Mouse (Mus musculus) frontal cortex, postnatal 10 days (tissue): ENCODE data around the gene AC109138.7.

Experiments
- DNase-seq, 2 experiments: peaks; one replicate each; pipeline ENCODE4 v3.0.0; 2022; ENCODE audit warnings: low spot score in 2 of 2, mixed read lengths in 1 of 2

Gene AC109138.7

DNA sequence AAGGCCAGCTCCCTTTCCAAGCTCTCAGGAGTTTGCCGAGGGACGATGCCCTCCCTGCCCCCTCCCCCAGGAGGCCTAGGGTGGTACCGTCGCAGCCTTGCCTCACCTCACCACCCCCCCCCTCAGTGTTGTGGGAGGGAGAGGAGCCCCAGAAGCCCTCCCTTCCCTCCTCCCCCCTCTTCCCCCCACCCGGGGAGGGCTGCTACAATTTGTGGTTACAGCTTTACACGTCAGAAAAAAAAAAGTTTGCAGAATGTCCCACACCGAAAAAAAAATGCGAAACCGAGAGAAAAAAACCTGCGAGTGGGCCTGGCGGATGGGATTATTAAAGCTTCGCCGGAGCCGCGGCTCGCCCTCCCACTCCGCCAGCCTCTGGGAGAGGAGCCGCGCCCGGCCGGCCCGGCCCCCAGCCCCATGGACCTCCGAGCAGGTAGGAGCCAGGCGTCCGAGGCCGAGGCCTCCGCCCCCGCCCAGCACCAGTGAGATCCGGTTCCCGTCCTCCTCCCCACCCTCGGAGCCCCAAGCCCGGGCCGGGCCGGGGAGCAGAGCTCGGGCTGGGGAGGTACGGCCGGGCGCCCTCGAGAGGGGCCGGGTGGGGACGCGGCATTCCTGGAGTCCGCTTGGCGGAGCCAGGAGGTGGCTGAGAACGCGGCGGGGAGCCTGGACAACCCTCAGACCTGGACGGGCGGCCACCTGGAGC lies at the start of gene AC109138.7, which contains the start of gene Clcf1:
Gene AC109138.7 (plus strand): TSS at position 287 of the 700 bp plus-strand sequence.
Gene Clcf1 (plus strand): TSS at position 168 of the 700 bp plus-strand sequence.
- DNase-seq: no peak

DNA sequence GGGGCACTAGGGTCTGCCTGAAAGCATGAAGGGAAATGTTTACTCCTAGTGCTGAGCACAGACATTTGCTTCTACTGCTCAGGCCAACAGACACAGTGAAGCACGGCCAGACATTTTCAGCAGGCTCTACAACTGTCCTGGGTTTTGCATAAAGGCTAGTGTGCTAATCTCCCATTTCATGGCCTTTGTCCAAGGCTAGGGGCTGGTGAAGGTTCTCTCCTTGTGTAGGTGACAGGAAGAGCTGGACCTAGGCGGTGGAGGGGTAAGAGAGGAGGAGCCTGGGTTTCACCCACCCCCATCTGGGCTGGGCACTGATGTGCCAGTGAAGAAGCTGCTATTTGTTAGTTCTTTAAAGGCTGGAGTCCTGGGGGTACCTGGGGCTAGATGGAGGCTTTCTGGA lies 49.4 kb upstream of the AC109138.7 start:
- DNase-seq: no peak

DNA sequence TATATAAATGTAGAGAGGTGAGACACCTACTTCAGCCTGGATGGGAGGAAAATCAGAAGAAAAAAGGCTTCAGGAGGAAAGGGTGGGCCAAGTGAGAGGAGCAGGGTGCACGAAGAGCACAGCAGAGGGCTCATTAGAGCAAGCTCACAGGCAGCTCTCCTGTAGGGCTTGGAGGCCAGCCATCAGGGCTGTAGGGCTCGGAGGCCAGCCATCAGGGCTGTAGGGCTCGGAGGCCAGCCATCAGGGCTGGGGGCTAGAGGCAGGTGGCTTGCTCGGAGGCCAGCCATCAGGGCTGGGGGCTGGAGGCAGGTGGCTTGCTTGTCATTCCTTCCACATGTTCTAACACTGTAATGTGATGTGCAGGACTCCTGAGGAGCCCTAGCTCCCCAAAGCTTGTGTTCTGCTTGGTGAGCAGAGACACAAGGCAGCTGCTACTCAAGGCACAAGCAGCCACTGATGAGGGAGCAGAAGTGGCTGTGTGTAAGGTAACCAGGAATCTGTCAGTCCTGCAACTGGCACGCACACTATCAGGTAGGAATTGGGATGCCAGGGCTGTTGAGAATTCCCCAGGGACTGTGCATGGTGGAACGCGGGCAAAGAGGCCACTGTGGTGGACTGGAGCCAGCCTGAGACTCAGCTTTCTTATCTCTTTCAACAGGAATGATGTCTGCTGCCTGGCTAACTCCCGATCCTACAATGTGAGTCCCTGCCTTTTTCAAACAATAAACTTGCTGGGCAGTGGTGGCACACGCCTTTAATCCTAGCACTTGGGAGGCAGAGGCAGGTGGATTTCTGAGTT lies 47.3 kb upstream of the AC109138.7 start:
- DNase-seq: no peak

DNA sequence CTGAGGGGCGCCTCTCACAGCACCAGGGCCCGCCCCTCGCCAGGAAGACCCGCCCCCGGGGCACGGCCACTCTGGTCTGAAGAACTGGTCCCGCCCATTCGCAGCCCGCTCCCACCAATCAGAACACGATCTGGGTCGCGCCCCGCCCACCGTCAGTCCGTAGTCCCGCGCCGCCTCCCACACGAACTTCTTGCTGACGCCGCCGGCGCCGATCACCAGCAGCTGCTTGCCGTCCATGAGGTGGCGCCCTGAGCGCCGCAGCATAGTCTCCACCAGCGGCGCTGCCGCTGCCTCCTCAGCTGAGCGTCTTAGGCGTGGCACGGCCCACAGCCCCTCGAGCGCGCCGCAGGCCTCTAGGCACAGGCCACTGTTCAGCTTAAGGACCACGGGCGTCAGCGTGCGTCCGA lies 44.8 kb upstream of the AC109138.7 start:
- peak; percentile 99 to 100 for DNase-seq

DNA sequence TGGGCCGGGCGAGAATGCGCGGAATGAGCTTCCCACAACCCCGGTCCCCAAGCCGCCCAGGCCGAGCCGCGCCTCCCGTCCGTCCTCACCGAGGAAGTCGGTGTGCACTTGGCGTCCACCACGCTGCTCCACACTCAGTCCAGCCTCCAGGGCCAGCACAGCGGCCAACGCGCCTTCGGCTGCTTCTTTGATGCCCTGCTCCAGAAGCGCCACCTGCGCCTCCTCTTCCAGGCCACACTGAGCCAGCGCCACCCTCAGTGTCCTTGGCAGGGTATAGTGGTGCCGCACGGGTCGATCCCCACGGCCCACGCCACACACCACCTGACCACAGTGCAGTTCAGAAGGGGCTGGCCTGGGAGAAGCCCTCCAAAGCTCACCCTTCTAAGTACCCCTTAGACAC lies 44.3 kb upstream of the AC109138.7 start:
- DNase-seq: no peak

DNA sequence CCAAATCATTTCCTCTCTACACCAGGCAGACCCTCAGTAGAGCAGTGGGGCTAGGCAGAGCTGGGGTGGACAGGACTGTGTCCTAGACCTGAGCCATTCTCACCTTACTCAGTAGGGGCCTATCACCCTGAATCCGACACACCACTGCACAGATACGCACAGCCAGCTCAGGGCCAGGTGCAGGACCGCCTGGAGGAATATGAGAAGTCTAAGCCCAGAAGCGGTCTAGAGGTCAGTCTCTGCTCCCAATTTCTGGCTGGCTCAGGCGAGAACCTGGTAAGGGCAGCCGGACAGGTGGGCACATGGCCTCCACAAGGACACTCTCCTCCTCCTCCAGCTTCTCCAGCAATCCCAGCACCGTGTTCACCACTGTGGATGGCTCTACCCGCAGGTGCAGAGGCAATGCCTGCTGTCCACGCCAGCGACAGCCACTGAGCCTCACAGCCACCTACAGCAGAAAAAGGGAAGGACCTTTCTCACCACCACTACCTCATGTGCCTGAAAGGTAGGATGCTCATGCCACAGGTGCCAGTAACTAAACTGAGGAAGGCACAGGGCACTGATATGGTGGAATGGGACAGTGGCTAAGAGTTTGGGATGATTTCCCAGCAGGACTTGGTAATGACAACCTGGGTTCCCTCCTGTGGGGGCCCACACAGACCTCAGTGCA lies 43.3 kb upstream of the AC109138.7 start:
- DNase-seq: no peak

DNA sequence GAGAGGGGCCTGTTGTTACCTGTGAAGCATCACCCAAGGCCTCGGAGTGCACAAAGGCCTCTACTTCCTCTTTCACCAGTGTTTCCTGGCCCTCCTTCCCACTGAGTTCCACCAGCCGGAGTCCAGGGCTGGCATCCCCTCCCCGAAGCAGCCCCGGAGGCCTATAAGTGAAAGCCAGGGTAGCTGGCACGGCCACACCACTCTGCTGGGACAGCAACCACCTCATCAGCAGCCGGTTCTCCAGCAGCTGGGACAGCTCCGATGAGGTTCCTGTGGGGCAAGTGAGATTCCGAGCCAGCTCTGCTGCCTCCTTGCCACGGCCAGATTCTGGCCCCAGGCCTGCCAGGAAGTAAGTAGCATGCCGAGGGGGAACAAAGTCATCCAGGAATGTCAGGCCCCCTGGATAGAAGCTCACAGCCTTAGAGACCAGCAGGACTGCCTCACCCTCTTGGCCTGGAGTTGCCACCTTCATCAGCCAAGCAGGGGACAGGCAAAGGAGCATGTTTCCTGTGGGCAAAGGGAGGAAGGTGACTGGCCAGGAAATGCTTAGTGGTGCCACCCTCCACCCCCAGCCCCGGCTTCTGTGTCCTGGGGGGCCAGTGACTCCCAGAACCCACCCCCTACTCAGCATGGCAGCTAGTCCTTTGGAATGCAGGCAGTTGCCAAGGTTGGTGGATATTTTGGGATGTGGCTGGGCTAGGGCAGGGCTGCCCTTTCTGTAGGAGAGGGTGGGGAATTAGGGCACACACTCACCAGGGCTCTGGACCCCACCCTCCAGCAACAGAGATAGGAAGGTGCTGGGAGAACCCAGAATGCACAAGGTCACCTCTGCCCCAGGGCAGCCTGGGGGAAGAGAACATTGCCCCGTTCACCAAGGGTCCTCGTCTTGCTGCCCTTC lies 42.5 kb upstream of the AC109138.7 start:
- no peak for DNase-seq

DNA sequence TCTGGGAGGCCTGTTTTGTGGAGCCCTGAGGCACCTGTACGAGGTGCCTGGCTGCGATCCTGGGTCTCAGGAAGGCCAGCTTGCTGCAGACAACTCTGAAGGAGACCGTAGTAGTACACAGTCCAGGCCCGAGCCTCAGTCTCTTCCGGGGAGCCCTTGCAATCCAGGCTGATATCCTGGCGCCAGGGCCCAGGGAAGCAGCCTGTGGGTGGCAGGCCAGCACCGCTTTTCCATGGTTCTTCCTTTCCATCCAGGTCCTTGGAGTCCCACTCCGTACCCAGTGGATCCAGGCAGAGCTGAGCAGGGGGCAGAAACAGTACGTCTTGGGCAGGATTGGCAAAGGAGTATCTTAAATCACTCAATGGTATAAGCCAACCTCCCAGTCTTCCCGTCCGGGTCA lies 41.2 kb upstream of the AC109138.7 start:
- DNase-seq: no peak

DNA sequence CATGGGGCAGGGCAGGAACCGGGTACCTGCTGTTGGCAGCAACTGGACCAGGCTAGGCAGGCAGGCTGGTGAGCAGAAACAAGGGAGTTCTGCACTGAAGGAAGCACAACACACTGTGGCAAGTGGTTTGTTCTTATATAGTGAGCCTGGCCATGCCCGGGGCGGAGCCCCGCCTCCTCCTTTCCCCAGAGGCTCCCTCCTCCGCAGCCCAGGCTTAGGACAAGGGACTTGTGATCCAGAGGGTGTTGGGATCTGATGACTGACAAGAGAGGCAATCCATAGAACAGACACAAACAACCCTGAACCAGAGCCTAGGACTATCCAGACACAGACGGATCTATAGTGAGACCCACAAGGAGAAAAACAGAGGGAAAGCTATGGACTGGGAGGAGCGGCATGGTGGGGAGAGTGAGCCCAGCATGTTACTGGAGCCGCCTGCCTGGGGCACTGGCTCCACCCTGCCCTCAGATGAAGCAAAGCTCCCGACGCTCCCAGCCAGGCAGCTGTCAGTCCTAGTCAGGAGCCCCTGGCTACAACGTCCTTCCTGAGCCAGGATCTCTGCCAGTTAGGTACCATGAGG lies 38.7 kb upstream of the AC109138.7 start, which contains the start of gene Carns1:
Gene Carns1 (minus strand): TSS at position 112 of the 580 bp plus-strand sequence.
- peak in 1 of 2 experiments; percentile 20 for DNase-seq

DNA sequence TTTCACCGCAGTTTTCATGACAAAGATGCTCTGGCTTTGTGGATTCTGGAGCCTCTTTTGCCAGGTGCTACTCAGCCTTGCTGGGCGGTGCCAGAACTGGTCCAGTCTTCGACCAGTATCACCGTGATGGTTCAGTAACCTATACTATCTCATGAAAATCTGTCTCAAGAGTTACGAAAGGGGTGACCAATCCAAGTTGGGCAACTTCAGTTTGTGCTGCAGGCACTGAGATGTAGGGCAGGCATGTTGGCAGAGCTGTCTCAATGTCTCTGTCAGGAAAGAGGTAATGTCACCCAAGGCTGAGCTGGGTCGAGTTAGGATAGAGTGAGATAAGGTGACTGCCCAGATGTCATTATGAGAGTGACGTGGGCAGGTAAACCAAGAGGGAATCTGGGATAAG lies 33.7 kb upstream of the AC109138.7 start:
- DNase-seq: no peak

DNA sequence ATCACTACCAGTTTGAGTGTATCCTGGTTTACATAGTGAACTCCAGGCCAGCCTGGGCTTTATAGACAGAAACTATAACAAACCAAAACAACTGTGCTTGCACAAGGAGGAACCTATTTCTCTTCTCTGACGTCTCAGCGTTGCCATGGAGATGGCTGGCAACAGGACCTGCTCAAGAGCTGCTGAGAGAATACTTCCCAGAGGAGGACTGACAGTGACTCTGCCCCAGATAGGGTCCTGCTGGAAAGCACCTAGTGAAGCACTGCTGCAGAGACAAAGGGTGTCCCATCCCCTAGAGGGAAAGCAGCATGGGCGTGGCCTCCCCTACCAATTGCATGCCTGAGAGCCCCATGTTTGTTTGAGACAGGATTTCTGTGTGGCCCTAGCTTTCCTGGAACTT lies 32.3 kb upstream of the AC109138.7 start:
- peak; percentile 72 to 73 for DNase-seq

DNA sequence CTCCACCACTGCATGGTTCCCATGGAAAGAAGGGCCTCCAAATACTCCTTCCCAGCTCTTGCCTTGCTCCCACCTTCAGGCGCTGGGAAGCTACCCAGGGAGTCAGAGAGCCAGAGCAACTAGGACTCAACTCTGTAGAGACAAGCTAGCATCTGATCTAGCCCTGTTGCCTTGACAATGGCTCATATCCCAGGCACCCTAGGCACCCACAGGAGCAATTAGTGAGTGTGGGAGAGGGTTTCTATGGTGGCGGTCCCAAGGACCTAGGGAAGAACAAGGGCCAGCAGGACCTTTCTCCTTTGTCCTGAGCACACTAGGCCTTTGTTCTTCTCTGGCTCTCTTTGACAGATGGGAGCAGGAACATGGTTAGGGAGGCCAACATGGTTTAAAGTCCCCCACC lies 30.5 kb upstream of the AC109138.7 start:
- DNase-seq: no peak

DNA sequence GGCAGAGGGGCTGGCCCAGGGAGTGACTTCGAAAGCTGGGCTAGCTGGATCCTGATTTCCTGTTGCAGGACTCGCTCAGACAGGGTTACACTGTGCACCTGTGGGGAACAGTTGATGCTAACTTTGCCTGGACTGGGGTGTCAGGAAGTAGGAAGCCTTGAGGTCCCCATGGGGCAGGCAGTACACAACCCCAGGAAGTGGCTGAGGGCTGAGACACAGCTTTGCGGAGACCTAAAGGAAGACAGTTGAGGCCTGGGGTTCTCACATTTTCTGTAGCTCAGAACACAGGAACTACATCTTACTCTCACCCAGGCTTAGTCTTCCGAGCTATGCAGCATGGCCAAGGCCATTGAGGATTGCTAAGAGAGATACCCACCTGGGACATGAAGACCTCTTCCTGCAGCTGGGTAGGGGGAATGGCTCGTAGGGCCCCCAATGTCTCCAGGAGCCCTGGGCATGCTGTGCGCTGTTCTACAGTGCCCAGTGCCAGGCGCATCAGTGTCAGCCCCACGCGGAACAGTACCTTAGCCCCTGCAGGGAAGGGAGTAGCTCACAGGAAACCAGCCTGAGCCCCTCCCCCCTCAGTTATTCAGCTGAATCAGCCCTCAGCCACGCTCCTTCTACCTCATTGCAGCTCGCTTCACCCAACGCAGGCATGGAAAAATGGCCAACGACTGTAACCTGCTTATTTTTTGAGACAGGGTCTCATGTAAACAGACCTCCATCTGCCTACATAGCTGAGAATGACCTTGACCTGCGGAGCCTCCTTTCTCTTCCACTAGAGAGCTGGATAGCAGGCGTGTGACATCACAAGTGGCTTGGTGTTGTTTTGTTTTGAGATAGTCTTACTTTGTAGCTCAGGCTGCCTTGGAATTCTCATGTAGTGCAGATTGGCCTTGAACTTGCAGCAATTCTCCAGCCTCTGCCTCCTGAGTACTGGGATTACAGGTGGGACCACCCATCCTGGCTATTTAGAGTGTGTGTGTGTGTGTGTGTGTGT lies 28.9 kb upstream of the AC109138.7 start:
- DNase-seq: peak in 1 of 2 experiments; percentile 18

DNA sequence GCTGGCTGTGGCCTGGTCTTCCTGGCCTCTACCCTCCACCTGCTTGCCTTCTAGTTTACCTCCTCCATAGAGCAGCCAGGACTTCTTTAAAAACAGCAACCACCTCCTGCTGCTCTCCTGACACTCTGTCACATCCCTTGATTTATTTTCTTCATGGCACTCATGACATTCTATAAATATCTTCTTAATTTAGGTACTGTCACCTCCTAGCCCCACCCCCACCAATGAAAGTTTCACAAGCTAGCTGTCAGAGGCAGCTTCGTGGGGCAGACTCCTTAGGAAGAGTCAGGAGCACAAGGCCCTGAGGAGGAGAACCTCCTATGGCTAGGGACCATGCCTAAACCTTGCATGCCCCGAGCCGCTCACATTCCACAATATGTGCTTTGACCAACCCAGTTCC lies 26.9 kb upstream of the AC109138.7 start:
- no peak for DNase-seq

DNA sequence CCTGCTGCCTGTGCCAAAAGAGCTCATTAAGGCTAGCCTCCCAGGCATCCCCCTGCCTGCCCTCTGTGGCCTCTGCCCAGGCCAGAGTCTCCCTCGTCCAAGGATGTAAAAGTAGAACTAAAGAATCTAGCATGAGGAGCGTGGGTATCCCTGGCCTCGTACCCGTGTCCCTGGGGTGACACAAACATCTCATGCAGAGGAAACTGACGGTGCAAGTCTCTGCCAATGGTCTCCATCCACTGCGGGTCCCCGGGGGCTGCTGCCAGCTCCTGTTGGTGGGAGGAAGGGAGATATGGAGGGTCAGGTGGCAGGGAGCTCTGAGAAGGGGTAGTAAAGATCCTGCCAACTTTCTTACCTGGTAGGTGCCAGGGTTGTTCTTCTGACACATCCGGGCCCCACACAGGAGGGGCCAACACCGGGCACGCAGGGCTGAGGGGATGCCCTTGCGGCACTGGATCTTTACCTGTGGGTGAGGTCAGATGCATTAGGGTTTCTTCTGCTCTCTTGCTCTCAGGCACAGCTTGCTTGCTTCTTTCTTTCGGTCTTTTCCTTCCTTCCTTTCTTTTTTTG lies 25.0 kb upstream of the AC109138.7 start:
- DNase-seq: no peak

DNA sequence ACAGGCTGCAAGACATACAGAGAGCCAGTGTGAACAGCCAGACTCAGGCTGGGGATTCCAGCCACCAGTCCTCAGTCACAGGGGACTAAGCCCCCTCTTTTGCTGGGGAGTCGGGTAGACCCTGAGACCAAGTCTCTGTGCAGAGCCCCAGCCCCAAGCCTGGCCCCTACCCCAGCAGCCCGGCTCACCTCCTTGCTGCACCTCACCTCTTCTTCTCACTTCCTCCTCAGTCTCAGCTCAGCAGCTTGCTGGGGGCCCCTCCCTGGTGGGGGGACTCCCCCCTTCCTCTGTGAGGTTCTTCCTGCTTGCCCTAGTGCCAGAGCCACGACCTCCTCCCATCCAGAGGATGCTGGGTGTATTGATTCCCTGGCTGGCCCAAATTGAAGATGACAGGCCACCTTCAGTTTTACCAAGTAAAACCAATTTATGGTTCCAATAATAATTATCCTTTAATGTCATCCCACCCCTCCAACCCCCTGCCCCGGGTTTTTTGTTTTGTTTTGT lies 23.3 kb upstream of the AC109138.7 start, which contains the start of gene Tbc1d10c:
Gene Tbc1d10c (minus strand): TSS at position 454 of the 504 bp plus-strand sequence.
- no peak for DNase-seq

DNA sequence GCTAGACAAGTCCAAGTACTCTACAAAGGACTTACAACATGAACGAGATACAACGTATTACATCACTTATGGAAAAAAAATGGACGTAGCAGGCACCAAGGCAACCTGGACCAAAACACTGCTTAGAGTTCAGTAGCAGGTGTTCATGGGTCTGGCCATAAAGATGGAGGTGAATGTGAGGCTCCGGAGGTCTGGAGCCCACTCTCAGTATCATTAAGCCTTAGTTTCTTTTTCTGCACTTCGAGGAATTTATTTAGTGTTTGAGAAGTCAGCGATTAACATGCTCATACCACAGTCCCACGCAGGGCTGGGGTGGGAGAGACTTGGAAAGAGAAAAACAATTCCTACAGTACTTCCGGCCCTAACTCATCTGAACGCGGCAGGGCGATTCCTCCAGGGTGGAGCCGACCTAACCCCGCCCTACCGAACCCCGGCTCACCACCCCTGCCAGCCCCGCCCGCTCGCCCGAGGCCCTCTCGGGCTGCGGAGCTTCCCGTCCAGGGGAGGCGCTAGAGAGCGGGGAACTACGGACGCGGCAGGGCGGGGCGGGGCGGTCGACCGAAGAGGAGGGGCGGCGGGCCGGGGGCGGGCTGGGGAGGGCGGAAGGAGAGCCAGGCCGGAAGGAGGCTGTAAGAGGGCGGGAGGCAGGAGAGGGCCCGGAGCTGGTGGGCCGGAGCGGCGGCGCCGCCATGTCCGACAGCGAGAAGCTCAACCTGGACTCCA lies 22.5 kb upstream of the AC109138.7 start, which contains the start of gene Ppp1ca:
Gene Ppp1ca (plus strand): TSS at position 538 of the 723 bp plus-strand sequence.
- peak; percentile 77 to 91 for DNase-seq
